Comparison of ENCODE assay signal across 22 mouse cellular contexts in genomic region chr4:120516907-120517306, GRCm38 (mm10). TPM values are rescaled to one million over a fixed set of nuclear protein-coding genes. Genes with fewer than 3 reads are reported as not detected.
A peak's percentile ranks its signal among the peaks of the same experiment; 100 is the strongest.
DNase-seq lines count a peak whose midpoint lies in the region; ATAC-seq lines count a peak whose summit lies in the region.
"Had no signal": no experiment of that assay in that cellular context is flagged by ENCODE, and none has a peak within 500 bp of the region (broad histone marks: within the 10 kb centered on the region; RNA-seq: fewer than 3 reads in every experiment).

No protein-coding gene starts in this region.

- no peak overlapping the region for H3K9ac ChIP-seq in embryonic facial prominence, embryonic 13.5 days
- H3K9ac ChIP-seq in lung, embryonic 16.5 days (ENCODE audit: low read length): no peak overlapping the region
- H3K9ac ChIP-seq in intestine, embryonic 14.5 days (ENCODE audit: low read length): no peak overlapping the region
- H3K9ac ChIP-seq in stomach, embryonic 15.5 days: no peak overlapping the region
- H3K9ac ChIP-seq: forebrain, embryonic 15.5 days; heart, embryonic 12.5 days; hindbrain, embryonic 14.5 days; liver, embryonic 14.5 days; neural tube, embryonic 12.5 days had no signal

- no peaks in the 10 kb centered on the region for H3K9me3 ChIP-seq in embryonic facial prominence, embryonic 13.5 days
- no peaks in the 10 kb centered on the region for H3K9me3 ChIP-seq in embryonic facial prominence, embryonic 10.5 days
- H3K9me3 ChIP-seq in lung, embryonic 16.5 days (ENCODE audit: control insufficient read depth, low read length): no peaks in the 10 kb centered on the region
- no peaks in the 10 kb centered on the region for H3K9me3 ChIP-seq in intestine, embryonic 14.5 days (ENCODE audit: control insufficient read depth, low read length)
- H3K9me3 ChIP-seq in stomach, embryonic 15.5 days: no peaks in the 10 kb centered on the region
- H3K9me3 ChIP-seq: forebrain, embryonic 15.5 days; heart, embryonic 12.5 days; midbrain, embryonic 10.5 days; neural tube, embryonic 12.5 days had no signal

- peak overlapping the region; percentile 11; the same call in 1 of the 2 replicates for H3K27ac ChIP-seq in embryonic facial prominence, embryonic 13.5 days
- no peak overlapping the region for H3K27ac ChIP-seq in embryonic facial prominence, embryonic 10.5 days (replicated peaks)
- peak overlapping the region; percentile 25; the same call in 1 of the 2 replicates for H3K27ac ChIP-seq in lung, embryonic 16.5 days (ENCODE audit: low read length)
- peak overlapping the region; percentile 39 for H3K27ac ChIP-seq in intestine, embryonic 14.5 days (ENCODE audit: low read depth)
- H3K27ac ChIP-seq in stomach, embryonic 15.5 days: peak overlapping the region; percentile 86
- H3K27ac ChIP-seq: forebrain, embryonic 15.5 days; hindbrain, embryonic 14.5 days; liver, embryonic 14.5 days; midbrain, embryonic 10.5 days; neural tube, embryonic 12.5 days had no signal

- no peaks in the 10 kb centered on the region for H3K4me1 ChIP-seq in embryonic facial prominence, embryonic 13.5 days
- H3K4me1 ChIP-seq in embryonic facial prominence, embryonic 10.5 days: no peaks in the 10 kb centered on the region
- 0 out of 2 replicates have a peak, but pooled peaks cover 2% of the 10 kb centered on the region for H3K4me1 ChIP-seq in lung, embryonic 16.5 days (replicated peaks; ENCODE audit: control insufficient read depth, insufficient read depth, low read length)
- H3K4me1 ChIP-seq in intestine, embryonic 14.5 days (replicated peaks; ENCODE audit: control insufficient read depth, insufficient read depth, low read length): no peaks in the 10 kb centered on the region
- no peaks in the 10 kb centered on the region for H3K4me1 ChIP-seq in stomach, embryonic 15.5 days
- H3K4me1 ChIP-seq: forebrain, embryonic 15.5 days; heart, embryonic 12.5 days; midbrain, embryonic 10.5 days; neural tube, embryonic 12.5 days had no signal

- no peak for DNase-seq in embryonic facial prominence, embryonic 10.5 days (ENCODE audit: low spot score)
- DNase-seq in lung, adult 18-20 months: no peak
- no peak for DNase-seq in intestine, embryonic 14.5 days (ENCODE audit: low spot score)
- no peak for DNase-seq in heart, postnatal 25 days (ENCODE audit: low spot score)
- DNase-seq in retina, embryonic 14.5 days (ENCODE audit: low spot score): no peak
- DNase-seq: adrenal gland, postnatal 25 days; cerebellum, adult 11-12 months; heart, postnatal 14 days; right cerebral cortex, adult 18-20 months; thymus, adult 18-20 months; thymus, postnatal 4 days had no signal

- no peak for ATAC-seq in embryonic facial prominence, embryonic 13.5 days (ENCODE audit: insufficient number of reproducible peaks, insufficient read depth, low FRiP score, low TSS enrichment, low read depth)
- no peak for ATAC-seq in lung, embryonic 16.5 days (ENCODE audit: low read depth)
- ATAC-seq in intestine, embryonic 14.5 days (replicated peaks; ENCODE audit: low FRiP score, low TSS enrichment, low read depth): peak; percentile 59
- peak; percentile 41; the same call in 1 of the 2 replicates for ATAC-seq in stomach, embryonic 15.5 days (ENCODE audit: insufficient read depth, low FRiP score, low read depth)
- ATAC-seq: forebrain, embryonic 15.5 days had no signal

- H3K27me3 ChIP-seq in embryonic facial prominence, embryonic 13.5 days: no peaks in the 10 kb centered on the region
- H3K27me3 ChIP-seq in embryonic facial prominence, embryonic 10.5 days (replicated peaks; ENCODE audit: low read depth, poor library complexity, severe bottlenecking): no peaks in the 10 kb centered on the region
- no peaks in the 10 kb centered on the region for H3K27me3 ChIP-seq in lung, embryonic 16.5 days (ENCODE audit: control insufficient read depth, insufficient read depth, low read depth, low read length)
- H3K27me3 ChIP-seq in intestine, embryonic 14.5 days (replicated peaks; ENCODE audit: control insufficient read depth, insufficient read depth, low read length): no peaks in the 10 kb centered on the region
- H3K27me3 ChIP-seq in stomach, embryonic 15.5 days (replicated peaks): no peaks in the 10 kb centered on the region
- H3K27me3 ChIP-seq: forebrain, embryonic 15.5 days; heart, embryonic 12.5 days; neural tube, embryonic 12.5 days had no signal

- 87% methylated on average over 7 of the region's 7 CpGs for WGBS in embryonic facial prominence, embryonic 13.5 days
- WGBS in embryonic facial prominence, embryonic 10.5 days: 90% methylated on average over 7 of the region's 7 CpGs
- 82% methylated on average over 7 of the region's 7 CpGs for WGBS in lung, embryonic 16.5 days
- WGBS in intestine, embryonic 14.5 days: 88% methylated on average over 7 of the region's 7 CpGs
- WGBS in stomach, embryonic 15.5 days: 76% methylated on average over 7 of the region's 7 CpGs

- no peak overlapping the region for H3K4me2 ChIP-seq in embryonic facial prominence, embryonic 13.5 days
- no peak overlapping the region for H3K4me2 ChIP-seq in lung, embryonic 16.5 days (ENCODE audit: low read depth, low read length)
- H3K4me2 ChIP-seq in intestine, embryonic 14.5 days (ENCODE audit: low read length): no peak overlapping the region
- H3K4me2 ChIP-seq in stomach, embryonic 15.5 days: peak overlapping the region; percentile 13; the same call in 1 of the 2 replicates
- H3K4me2 ChIP-seq: forebrain, embryonic 15.5 days; heart, embryonic 12.5 days; hindbrain, embryonic 14.5 days; neural tube, embryonic 12.5 days had no signal

- intact Hi-C loops in heart, postnatal 25 days (cut with DNase I): no loop called here

- no peak overlapping the region for H3K4me3 ChIP-seq in embryonic facial prominence, embryonic 13.5 days
- H3K4me3 ChIP-seq in embryonic facial prominence, embryonic 10.5 days: no peak overlapping the region
- no peak overlapping the region for H3K4me3 ChIP-seq in lung, embryonic 16.5 days (ENCODE audit: low read length)
- no peak overlapping the region for H3K4me3 ChIP-seq in intestine, embryonic 14.5 days (ENCODE audit: low read depth, low read length)
- 0 out of 2 replicates have a peak overlapping the region, but pooled peaks have one; percentile 4 for H3K4me3 ChIP-seq in stomach, embryonic 15.5 days (replicated peaks)
- H3K4me3 ChIP-seq: forebrain, embryonic 15.5 days; heart, embryonic 12.5 days; midbrain, embryonic 10.5 days; neural tube, embryonic 12.5 days had no signal

- peaks cover 70% of the 10 kb centered on the region for H3K36me3 ChIP-seq in embryonic facial prominence, embryonic 13.5 days
- peaks cover 66% of the 10 kb centered on the region for H3K36me3 ChIP-seq in embryonic facial prominence, embryonic 10.5 days (replicated peaks)
- peaks cover 14% of the 10 kb centered on the region for H3K36me3 ChIP-seq in lung, embryonic 16.5 days (ENCODE audit: control insufficient read depth, insufficient read depth, low read length)
- H3K36me3 ChIP-seq in intestine, embryonic 14.5 days (ENCODE audit: control insufficient read depth, insufficient read depth, low read length): peaks cover 56% of the 10 kb centered on the region
- peaks cover 5% of the 10 kb centered on the region for H3K36me3 ChIP-seq in stomach, embryonic 15.5 days

RNA-seq across cellular contexts. Expression of gene Slfnl1, which starts 15.1 kb away (rescaled TPM):
- not detected in 2 replicates for polyA plus RNA-seq in embryonic facial prominence, embryonic 13.5 days (2015; fragmentation: Nextera tagmentation; extraction: Ambion mirVana)
- polyA plus RNA-seq in embryonic facial prominence, embryonic 10.5 days (2016; fragmentation: Nextera tagmentation; extraction: Ambion mirVana): not detected in 2 replicates
- not detected in 2 replicates for polyA plus RNA-seq in lung, embryonic 16.5 days (2015; fragmentation: Nextera tagmentation; extraction: Ambion mirVana)
- polyA plus RNA-seq in intestine, embryonic 14.5 days (2014; fragmentation: Nextera tagmentation; extraction: Ambion mirVana): not detected in 2 replicates
- not detected in 2 replicates for polyA plus RNA-seq in stomach, embryonic 15.5 days (2015; fragmentation: Nextera tagmentation; extraction: Ambion mirVana)
- not detected for total RNA-seq in heart, postnatal 25 days (2021)
- total RNA-seq: left cerebral cortex, postnatal 25 days; MEL had no signal
- polyA plus RNA-seq: forebrain, embryonic 15.5 days; heart, embryonic 12.5 days; hindbrain, embryonic 14.5 days; liver, embryonic 14.5 days; midbrain, embryonic 10.5 days; neural tube, embryonic 12.5 days had no signal

RNA-seq across cellular contexts. Expression of gene Ctps, which starts 53.2 kb away (rescaled TPM):
- polyA plus RNA-seq in embryonic facial prominence, embryonic 13.5 days (2015; fragmentation: Nextera tagmentation; extraction: Ambion mirVana): 86.6 and 90.7 TPM in 2 replicates
- 135 and 145 TPM in 2 replicates for polyA plus RNA-seq in embryonic facial prominence, embryonic 10.5 days (2016; fragmentation: Nextera tagmentation; extraction: Ambion mirVana)
- polyA plus RNA-seq in lung, embryonic 16.5 days (2015; fragmentation: Nextera tagmentation; extraction: Ambion mirVana): 64.8 and 70.0 TPM in 2 replicates
- polyA plus RNA-seq in intestine, embryonic 14.5 days (2014; fragmentation: Nextera tagmentation; extraction: Ambion mirVana): 94.5 and 107 TPM in 2 replicates
- 64.9 and 67.8 TPM in 2 replicates for polyA plus RNA-seq in stomach, embryonic 15.5 days (2015; fragmentation: Nextera tagmentation; extraction: Ambion mirVana)
- 10 to 100 TPM; 34.0 to 34.2 TPM for total RNA-seq in heart, postnatal 25 days (2021)

Comparison
In these comparisons a context has a peak if more than half of its experiments do, and no peak if none do; other contexts are left out.
1. ATAC-seq: peak in intestine, embryonic 14.5 days (single experiment) and stomach, embryonic 15.5 days (single experiment); none in embryonic facial prominence, embryonic 13.5 days (single experiment) and lung, embryonic 16.5 days (single experiment).